Comparison of ENCODE assay signal across 8 mouse cellular contexts in genomic region chr5:149312884-149313652, GRCm38 (mm10). TPM values are rescaled to one million over a fixed set of nuclear protein-coding genes. Genes with fewer than 3 reads are reported as not detected.
DNase-seq lines count a peak whose midpoint lies in the region; ATAC-seq and TF ChIP-seq lines count a peak whose summit lies in the region.

No protein-coding gene starts in this region.

- H3K27me3 ChIP-seq in forebrain, embryonic 10.5 days (ENCODE audit: poor library complexity, severe bottlenecking), result no peaks in the 10 kb centered on the region
- no peaks in the 10 kb centered on the region for H3K27me3 ChIP-seq in forebrain, embryonic 15.5 days
- no peaks in the 10 kb centered on the region for H3K27me3 ChIP-seq in intestine, postnatal 0 days (replicated peaks; ENCODE audit: control insufficient read depth, insufficient read depth, low read length)
- no peaks in the 10 kb centered on the region for H3K27me3 ChIP-seq in liver, embryonic 16.5 days (ENCODE audit: control insufficient read depth, insufficient read depth, low read depth, low read length)

- no peak for DNase-seq in forebrain, embryonic 10.5 days (ENCODE audit: extremely low spot score, low spot score)
- peak; percentile 80 for DNase-seq in NIH3T3 (ENCODE audit: low read depth)
- peak; percentile 72 to 85 for DNase-seq in thymus, postnatal 10 days (ENCODE audit: low spot score in 2 of 2)
- DNase-seq in spleen, adult 18-20 months, result no peak
- DNase-seq in adrenal gland, adult 2 months, result no peak

- no peaks in the 10 kb centered on the region for H3K36me3 ChIP-seq in forebrain, embryonic 10.5 days (replicated peaks)
- H3K36me3 ChIP-seq in forebrain, embryonic 15.5 days, result no peaks in the 10 kb centered on the region
- H3K36me3 ChIP-seq in intestine, postnatal 0 days (ENCODE audit: control insufficient read depth, insufficient read depth), result no peaks in the 10 kb centered on the region
- no peaks in the 10 kb centered on the region for H3K36me3 ChIP-seq in liver, embryonic 16.5 days (ENCODE audit: control insufficient read depth, insufficient read depth)

- H3K27ac ChIP-seq in forebrain, embryonic 10.5 days, result peak overlapping the region; percentile 45; the same call in 1 of the 2 replicates
- H3K27ac ChIP-seq in forebrain, embryonic 15.5 days (replicated peaks), result no peak overlapping the region
- no peak overlapping the region for H3K27ac ChIP-seq in intestine, postnatal 0 days (ENCODE audit: low read depth, low read length)
- H3K27ac ChIP-seq in liver, embryonic 16.5 days (ENCODE audit: low read length), result no peak overlapping the region

- no peak for ATAC-seq in forebrain, embryonic 15.5 days (replicated peaks)
- 0 out of 2 replicates have a peak, but pooled peaks have one; percentile 56 for ATAC-seq in intestine, postnatal 0 days
- ATAC-seq in liver, embryonic 16.5 days (ENCODE audit: low read depth), result no peak

- WGBS in forebrain, embryonic 10.5 days, result 66% methylated on average over 23 of the region's 23 CpGs
- WGBS in forebrain, embryonic 15.5 days, result 67% methylated on average over 23 of the region's 23 CpGs
- 51% methylated on average over 23 of the region's 23 CpGs for WGBS in intestine, postnatal 0 days
- WGBS in liver, embryonic 16.5 days (ENCODE audit: insufficient replicate concordance), result 52% methylated on average over 23 of the region's 23 CpGs

- H3K4me2 ChIP-seq in forebrain, embryonic 15.5 days (replicated peaks), result no peak overlapping the region
- H3K4me2 ChIP-seq in intestine, postnatal 0 days (replicated peaks; ENCODE audit: low read depth), result peak overlapping the region; percentile 43
- H3K4me2 ChIP-seq in liver, embryonic 16.5 days (ENCODE audit: low read depth, low read length), result peak overlapping the region; percentile 20; the same call in 1 of the 2 replicates

- H3K4me1 ChIP-seq in forebrain, embryonic 10.5 days, result peaks cover 21% of the 10 kb centered on the region
- H3K4me1 ChIP-seq in forebrain, embryonic 15.5 days, result peaks cover 14% of the 10 kb centered on the region
- H3K4me1 ChIP-seq in intestine, postnatal 0 days (replicated peaks; ENCODE audit: control insufficient read depth, insufficient read depth, low read length), result no peaks in the 10 kb centered on the region
- no peaks in the 10 kb centered on the region for H3K4me1 ChIP-seq in liver, embryonic 16.5 days (ENCODE audit: control insufficient read depth, low read depth, low read length)

- H3K4me3 ChIP-seq in forebrain, embryonic 10.5 days, result no peak overlapping the region
- H3K4me3 ChIP-seq in forebrain, embryonic 15.5 days, result no peak overlapping the region
- peak overlapping the region; percentile 26 for H3K4me3 ChIP-seq in intestine, postnatal 0 days (ENCODE audit: low read depth, low read length)
- H3K4me3 ChIP-seq in liver, embryonic 16.5 days (ENCODE audit: low read depth, low read length), result no peak overlapping the region

- TF ChIP-seq CTCF in intestine, postnatal 0 days (IDR thresholded peaks at IDR 0.05; ENCODE audit: low read depth), result no peak

- no peak overlapping the region for H3K9ac ChIP-seq in forebrain, embryonic 15.5 days (replicated peaks)
- H3K9ac ChIP-seq in intestine, postnatal 0 days (ENCODE audit: low read depth, low read length), result no peak overlapping the region
- H3K9ac ChIP-seq in liver, embryonic 16.5 days (ENCODE audit: low read depth, low read length), result no peak overlapping the region

- peaks cover 3% of the 10 kb centered on the region; the same call in 1 of the 2 replicates for H3K9me3 ChIP-seq in forebrain, embryonic 10.5 days
- H3K9me3 ChIP-seq in forebrain, embryonic 15.5 days, result no peaks in the 10 kb centered on the region
- H3K9me3 ChIP-seq in intestine, postnatal 0 days (ENCODE audit: control insufficient read depth), result no peaks in the 10 kb centered on the region
- no peaks in the 10 kb centered on the region for H3K9me3 ChIP-seq in liver, embryonic 16.5 days (replicated peaks; ENCODE audit: control insufficient read depth, low read length)

RNA-seq across cellular contexts. Expression of gene Alox5ap, which starts 48.5 kb away (rescaled TPM):
- 2.6 and 3.9 TPM in 2 replicates for polyA plus RNA-seq in forebrain, embryonic 10.5 days (2016; fragmentation: Nextera tagmentation; extraction: Ambion mirVana)
- polyA plus RNA-seq in forebrain, embryonic 15.5 days (2015; fragmentation: Nextera tagmentation; extraction: Ambion mirVana), result 8.3 and 8.8 TPM in 2 replicates
- polyA plus RNA-seq in intestine, postnatal 0 days (2015; fragmentation: Nextera tagmentation; extraction: Ambion mirVana), result 4.6 and 4.9 TPM in 2 replicates
- polyA plus RNA-seq in liver, embryonic 16.5 days (2015; fragmentation: Nextera tagmentation; extraction: Ambion mirVana), result 47.5 and 49.0 TPM in 2 replicates
- 10 to 100 TPM; 22.8 to 27.0 TPM for total RNA-seq in adrenal gland, adult 2 months (2021)
- polyA plus RNA-seq in adrenal gland, adult 2 months (2012; rRNA removed), result 9.0 and 9.1 TPM in 2 replicates

Comparison
In these comparisons a context has a peak if more than half of its experiments do, and no peak if none do; other contexts are left out.
1. DNase-seq: peak in NIH3T3 (single experiment) and thymus, postnatal 10 days (2 of 2); none in forebrain, embryonic 10.5 days (single experiment), spleen, adult 18-20 months (0 of 2) and adrenal gland, adult 2 months (single experiment).